Mouse (Mus musculus): ENCODE results near the gene Sp9. TPM values are rescaled to one million over a fixed set of nuclear protein-coding genes. Genes with fewer than 3 reads are reported as not detected.

Gene Sp9
- polyA plus RNA-seq (2015; fragmentation: Nextera tagmentation; extraction: Ambion mirVana): not detected in 2 replicates

DNA sequence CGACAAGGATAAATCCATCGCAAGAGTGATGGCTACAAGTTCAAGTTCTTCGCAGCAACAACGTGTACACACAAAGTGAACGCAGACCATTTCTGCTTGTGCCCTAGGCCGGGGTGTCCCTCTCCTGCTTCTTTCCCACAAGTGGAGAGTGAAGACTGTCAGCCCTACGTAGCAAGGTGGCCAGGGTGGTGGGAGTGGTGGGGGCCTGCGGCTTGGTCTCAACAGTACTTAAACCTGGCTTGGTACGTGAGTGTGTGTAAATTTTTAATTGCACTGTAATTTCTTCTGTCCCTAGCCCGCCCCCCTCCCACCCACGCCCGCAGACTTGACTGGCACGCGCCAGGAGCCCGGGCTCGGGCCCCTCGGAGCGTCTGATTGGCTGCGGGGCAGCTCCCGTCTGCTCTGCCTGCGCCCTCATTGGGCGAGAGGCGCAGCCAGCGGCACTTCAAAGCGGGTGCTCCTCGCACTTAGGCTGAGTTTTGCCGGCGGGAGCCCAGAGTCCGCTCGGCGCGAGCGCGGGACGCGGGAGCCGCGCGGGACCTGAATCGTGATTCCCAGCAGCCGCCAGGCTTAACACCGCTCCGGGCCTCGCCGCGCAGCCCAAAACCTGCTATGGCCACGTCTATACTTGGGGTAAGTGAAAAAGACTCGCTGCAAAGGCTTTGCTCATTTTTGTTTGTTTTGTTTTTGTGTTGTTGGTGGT is at the start of gene Sp9:
Sp9 (plus strand) TSS at position 467 of the 703 bp plus-strand sequence.
- under 1% methylated on average over 48 of the region's 48 CpGs for WGBS (ENCODE audit: insufficient replicate concordance)
- no peak; the same call in 1 of the 2 replicates for ATAC-seq (ENCODE audit: low read depth)

GRCm38 (mm10) chr2:73231081-73231480 is 40.6 kb upstream of the Sp9 start:
- Histone ChIP-seq H3K9me3 (replicated peaks; ENCODE audit: control insufficient read depth, low read length) (no peaks in the 10 kb centered on the region), H3K27me3 (ENCODE audit: control insufficient read depth, insufficient read depth, low read depth, low read length) (no peaks in the 10 kb centered on the region), H3K4me2 (ENCODE audit: low read depth, low read length) (no peak overlapping the region), H3K36me3 (ENCODE audit: control insufficient read depth, insufficient read depth) (no peaks in the 10 kb centered on the region), H3K4me1 (ENCODE audit: control insufficient read depth, low read depth, low read length) (no peaks in the 10 kb centered on the region), H3K9ac (ENCODE audit: low read depth, low read length) (no peak overlapping the region), H3K27ac (ENCODE audit: low read length) (no peak overlapping the region), H3K4me3 (ENCODE audit: low read depth, low read length) (no peak overlapping the region)
- 47% methylated on average over 3 of the region's 3 CpGs for WGBS (ENCODE audit: insufficient replicate concordance)
- ATAC-seq (ENCODE audit: low read depth): no peak

More for the DNA sequence above, at the start of gene Sp9:
- H3K9ac ChIP-seq (ENCODE audit: low read depth, low read length): no peak within 1 kb of the TSS
- H3K27ac ChIP-seq (ENCODE audit: low read length): no peak within 1 kb of the TSS
- no peaks in the 10 kb centered on the region for H3K36me3 ChIP-seq (ENCODE audit: control insufficient read depth, insufficient read depth)
- no peaks in the 10 kb centered on the region for H3K9me3 ChIP-seq (replicated peaks; ENCODE audit: control insufficient read depth, low read length)
- H3K4me2 ChIP-seq (ENCODE audit: low read depth, low read length): peak within 1 kb of the TSS; percentile 64
- H3K27me3 ChIP-seq (ENCODE audit: control insufficient read depth, insufficient read depth, low read depth, low read length): peaks cover 91% of the 10 kb centered on the region
- H3K4me3 ChIP-seq (ENCODE audit: low read depth, low read length): peak within 1 kb of the TSS; percentile 48
- H3K4me1 ChIP-seq (ENCODE audit: control insufficient read depth, low read depth, low read length): peaks cover 25% of the 10 kb centered on the region

GRCm38 (mm10) chr2:73241299-73241698 is 30.4 kb upstream of the Sp9 start:
- 39% methylated on average over 4 of the region's 4 CpGs for WGBS (ENCODE audit: insufficient replicate concordance)

DNA sequence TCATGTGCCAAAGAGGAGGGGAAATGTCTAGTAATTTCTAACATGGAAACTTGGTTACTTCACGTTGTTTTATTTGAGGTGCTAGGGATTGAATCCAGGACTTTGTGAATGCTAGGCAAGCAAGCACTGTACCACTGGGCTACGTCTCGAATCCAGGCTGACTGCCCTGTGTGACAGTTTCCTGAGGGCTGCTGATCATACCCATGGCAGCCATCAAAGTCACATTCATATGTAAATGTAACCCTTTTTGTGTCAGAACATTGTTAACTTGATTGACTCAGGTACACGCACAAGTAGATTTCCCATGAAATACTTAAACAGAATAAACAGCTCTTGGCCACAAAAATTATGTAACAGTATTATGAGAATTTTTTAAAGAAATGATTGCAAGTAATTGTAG is 23.0 kb upstream of the Sp9 start:
- H3K36me3 ChIP-seq (ENCODE audit: control insufficient read depth, insufficient read depth): no peaks in the 10 kb centered on the region
- H3K27ac ChIP-seq (ENCODE audit: low read length): no peak overlapping the region
- H3K27me3 ChIP-seq (ENCODE audit: control insufficient read depth, insufficient read depth, low read depth, low read length): no peaks in the 10 kb centered on the region
- 66% methylated on average over 4 of the region's 4 CpGs for WGBS (ENCODE audit: insufficient replicate concordance)
- H3K4me2 ChIP-seq (ENCODE audit: low read depth, low read length): no peak overlapping the region
- H3K9me3 ChIP-seq (replicated peaks; ENCODE audit: control insufficient read depth, low read length): no peaks in the 10 kb centered on the region
- no peaks in the 10 kb centered on the region for H3K4me1 ChIP-seq (ENCODE audit: control insufficient read depth, low read depth, low read length)
- ATAC-seq (ENCODE audit: low read depth): no peak
- H3K9ac ChIP-seq (ENCODE audit: low read depth, low read length): no peak overlapping the region
- H3K4me3 ChIP-seq (ENCODE audit: low read depth, low read length): no peak overlapping the region

More at GRCm38 (mm10) chr2:73241299-73241698, 30.4 kb upstream of the Sp9 start:
- Histone ChIP-seq H3K27me3 (ENCODE audit: control insufficient read depth, insufficient read depth, low read depth, low read length) (no peaks in the 10 kb centered on the region), H3K36me3 (ENCODE audit: control insufficient read depth, insufficient read depth) (no peaks in the 10 kb centered on the region), H3K27ac (ENCODE audit: low read length) (no peak overlapping the region), H3K4me1 (ENCODE audit: control insufficient read depth, low read depth, low read length) (no peaks in the 10 kb centered on the region), H3K9me3 (replicated peaks; ENCODE audit: control insufficient read depth, low read length) (no peaks in the 10 kb centered on the region), H3K4me2 (ENCODE audit: low read depth, low read length) (no peak overlapping the region), H3K4me3 (ENCODE audit: low read depth, low read length) (no peak overlapping the region), H3K9ac (ENCODE audit: low read depth, low read length) (no peak overlapping the region)
- no peak for ATAC-seq (ENCODE audit: low read depth)

DNA sequence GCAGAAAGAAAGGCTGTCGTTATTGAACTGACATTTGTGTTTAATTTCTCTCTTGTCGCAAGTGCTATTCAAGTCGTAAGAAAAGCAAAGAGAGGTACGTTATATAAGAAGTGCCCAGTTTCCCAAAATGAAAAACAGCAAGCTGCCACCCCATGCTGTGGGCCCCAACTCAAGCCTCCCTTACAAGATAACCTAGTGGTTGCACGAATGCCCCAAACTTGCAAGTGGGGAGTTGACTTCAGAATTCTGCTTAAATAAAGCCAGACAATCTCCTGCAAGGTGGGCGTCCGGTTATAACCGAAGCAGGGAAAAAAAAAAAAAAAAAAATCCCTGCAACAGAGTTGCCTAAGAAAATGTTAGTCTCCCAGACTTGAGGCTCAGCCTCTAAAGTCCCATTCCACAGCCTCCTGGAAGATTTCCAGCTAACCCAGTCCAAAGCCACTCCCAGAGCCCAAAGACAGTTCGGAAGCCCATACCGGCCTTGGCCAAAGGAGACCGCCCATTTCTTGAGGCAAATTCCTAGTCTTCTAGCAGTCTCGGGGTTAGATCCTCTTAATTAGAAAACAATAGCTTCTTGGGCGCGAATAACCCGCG is 8.5 kb upstream of the Sp9 start:
- H3K4me2 ChIP-seq (ENCODE audit: low read depth, low read length): peak overlapping the region; percentile 22; the same call in 1 of the 2 replicates
- peaks cover 69% of the 10 kb centered on the region for H3K27me3 ChIP-seq (ENCODE audit: control insufficient read depth, insufficient read depth, low read depth, low read length)
- no peak overlapping the region for H3K27ac ChIP-seq (ENCODE audit: low read length)
- ATAC-seq (ENCODE audit: low read depth): no peak
- no peaks in the 10 kb centered on the region for H3K36me3 ChIP-seq (ENCODE audit: control insufficient read depth, insufficient read depth)
- no peaks in the 10 kb centered on the region; the same call in none of the 2 replicates for H3K4me1 ChIP-seq (ENCODE audit: control insufficient read depth, low read depth, low read length)
- 8% methylated on average over 16 of the region's 16 CpGs for WGBS (ENCODE audit: insufficient replicate concordance)
- H3K4me3 ChIP-seq (ENCODE audit: low read depth, low read length): peak overlapping the region; percentile 22
- no peaks in the 10 kb centered on the region for H3K9me3 ChIP-seq (replicated peaks; ENCODE audit: control insufficient read depth, low read length)
- H3K9ac ChIP-seq (ENCODE audit: low read depth, low read length): no peak overlapping the region

- Histone ChIP-seq H3K9me3 (replicated peaks; ENCODE audit: control insufficient read depth, low read length) (no peaks in the 10 kb centered on the region), H3K9ac (ENCODE audit: low read depth, low read length) (no peak overlapping the region), H3K36me3 (ENCODE audit: control insufficient read depth, insufficient read depth) (no peaks in the 10 kb centered on the region), H3K4me2 (ENCODE audit: low read depth, low read length) (peak overlapping the region; percentile 22; the same call in 1 of the 2 replicates), H3K4me1 (ENCODE audit: control insufficient read depth, low read depth, low read length) (no peaks in the 10 kb centered on the region; the same call in none of the 2 replicates), H3K27me3 (ENCODE audit: control insufficient read depth, insufficient read depth, low read depth, low read length) (peaks cover 72% of the 10 kb centered on the region), H3K4me3 (ENCODE audit: low read depth, low read length) (peak overlapping the region; percentile 22), H3K27ac (ENCODE audit: low read length) (no peak overlapping the region)
- ATAC-seq (ENCODE audit: low read depth): no peak
- 2% methylated on average over 38 of the region's 38 CpGs for WGBS (ENCODE audit: insufficient replicate concordance)
These were observed 7.7 kb upstream of the Sp9 start for GRCm38 (mm10) chr2:73263794-73264610.

DNA sequence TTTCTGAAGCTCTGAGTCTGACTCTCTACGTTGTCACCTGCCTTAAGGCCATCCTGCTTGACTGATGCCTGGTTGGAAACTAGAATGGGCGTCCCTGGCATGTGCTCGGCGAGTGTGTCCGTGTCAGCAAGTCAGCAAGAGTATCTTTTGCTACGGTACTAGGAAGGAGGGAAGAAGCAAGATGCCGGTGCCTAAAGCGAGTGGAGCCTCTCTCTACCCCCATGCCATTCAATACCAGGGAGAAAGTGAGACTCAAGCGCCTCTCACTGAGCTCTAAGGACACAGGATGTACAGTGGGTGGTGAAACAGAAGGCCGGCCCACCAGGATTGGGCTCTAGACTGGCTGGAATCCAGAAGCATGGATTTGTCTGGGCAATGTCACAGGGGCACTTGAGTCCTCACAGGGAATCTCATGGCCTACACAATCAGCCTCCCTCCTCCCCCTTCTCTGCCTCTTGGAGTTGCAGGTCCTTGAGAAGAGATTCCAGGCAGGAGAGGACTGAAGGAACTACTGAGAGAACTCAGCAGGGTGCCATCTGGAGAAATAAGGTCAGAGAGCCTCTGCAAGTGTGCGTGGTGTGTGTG is 7.0 kb upstream of the Sp9 start:
- no peak overlapping the region for H3K9ac ChIP-seq (ENCODE audit: low read depth, low read length)
- no peaks in the 10 kb centered on the region; the same call in none of the 2 replicates for H3K4me1 ChIP-seq (ENCODE audit: control insufficient read depth, low read depth, low read length)
- H3K27ac ChIP-seq (ENCODE audit: low read length): no peak overlapping the region
- ATAC-seq (ENCODE audit: low read depth): no peak
- no peaks in the 10 kb centered on the region for H3K36me3 ChIP-seq (ENCODE audit: control insufficient read depth, insufficient read depth)
- 5% methylated on average over 11 of the region's 11 CpGs for WGBS (ENCODE audit: insufficient replicate concordance)
- H3K4me3 ChIP-seq (ENCODE audit: low read depth, low read length): no peak overlapping the region
- no peak overlapping the region for H3K4me2 ChIP-seq (ENCODE audit: low read depth, low read length)
- H3K9me3 ChIP-seq (replicated peaks; ENCODE audit: control insufficient read depth, low read length): no peaks in the 10 kb centered on the region
- peaks cover 79% of the 10 kb centered on the region for H3K27me3 ChIP-seq (ENCODE audit: control insufficient read depth, insufficient read depth, low read depth, low read length)

DNA sequence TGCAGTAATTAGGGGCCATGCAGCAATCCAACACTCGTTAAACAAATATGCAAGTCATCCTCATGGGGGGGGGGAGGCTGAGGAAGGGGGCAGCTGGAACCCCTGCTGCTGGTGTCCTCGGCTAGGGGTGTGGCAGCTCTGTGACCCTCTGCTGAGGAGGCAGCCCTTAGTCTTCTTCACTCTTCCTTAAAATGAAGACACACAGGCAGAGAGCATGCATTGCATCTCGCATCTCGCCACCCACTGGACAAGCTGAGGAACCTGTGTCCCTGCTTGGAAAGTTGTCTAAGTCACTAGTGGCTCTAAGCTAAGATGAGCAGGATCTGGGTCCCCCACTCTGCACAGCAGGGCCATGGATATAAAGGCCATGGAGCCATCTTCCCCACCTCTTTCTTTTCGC is 5.7 kb upstream of the Sp9 start:
- 7% methylated on average over 5 of the region's 5 CpGs for WGBS (ENCODE audit: insufficient replicate concordance)
- no peak for ATAC-seq (ENCODE audit: low read depth)
- Histone ChIP-seq H3K9ac (ENCODE audit: low read depth, low read length) (no peak overlapping the region), H3K36me3 (ENCODE audit: control insufficient read depth, insufficient read depth) (no peaks in the 10 kb centered on the region), H3K4me3 (ENCODE audit: low read depth, low read length) (no peak overlapping the region), H3K4me1 (ENCODE audit: control insufficient read depth, low read depth, low read length) (peaks cover 2% of the 10 kb centered on the region), H3K27me3 (ENCODE audit: control insufficient read depth, insufficient read depth, low read depth, low read length) (peaks cover 91% of the 10 kb centered on the region), H3K27ac (ENCODE audit: low read length) (no peak overlapping the region), H3K4me2 (ENCODE audit: low read depth, low read length) (no peak overlapping the region), H3K9me3 (replicated peaks; ENCODE audit: control insufficient read depth, low read length) (no peaks in the 10 kb centered on the region)
